Mouse (Mus musculus) midbrain, postnatal 0 days (tissue): Measurements from ENCODE around the gene Rasal1. TPM values are rescaled to one million over a fixed set of nuclear protein-coding genes. Genes with fewer than 3 reads are reported as not detected.

Experiments
- ATAC-seq: fragments of 200-750 bp; cut with Nextera tagmentation; 2 replicates; pipeline ENCODE4 v1.8.0; 2017; ENCODE audit warnings: moderate number of reproducible peaks, mild to moderate bottlenecking, moderate TSS enrichment, moderate library complexity; ENCODE audit not compliant: low FRiP score
- DNase-seq: peaks from one replicate; pipeline ENCODE4 v3.0.0-alpha.2; 2015; ENCODE audit warnings: low spot score
- H3K27ac ChIP-seq: fragments of 300-500 bp; sonication (generic); 2 replicates; pipeline ENCODE4 v1.5.1; 2014; ENCODE audit warnings: low read depth, mild to moderate bottlenecking, low read length, mixed read lengths
- H3K27me3 ChIP-seq: fragments of 300-500 bp; sonication (generic); 2 replicates; pipeline ENCODE4 v1.6.1; 2014; ENCODE audit warnings: low read length, control low read depth, mixed read lengths; ENCODE audit not compliant: insufficient read depth
- H3K36me3 ChIP-seq: fragments of 300-500 bp; sonication (generic); 2 replicates; pipeline ENCODE4 v1.6.1; 2014; ENCODE audit warnings: low read length, control low read depth, mixed read lengths; ENCODE audit not compliant: insufficient read depth
- H3K4me1 ChIP-seq: fragments of 300-500 bp; sonication (generic); 2 replicates; pipeline ENCODE4 v1.6.1; 2014; ENCODE audit warnings: mild to moderate bottlenecking, control low read depth, antibody characterized with exemption, low read length, mixed read lengths; ENCODE audit not compliant: insufficient read depth
- H3K4me2 ChIP-seq: fragments of 300-500 bp; sonication (generic); 2 replicates; pipeline ENCODE4 v1.6.1; 2014; ENCODE audit warnings: low read depth, mild to moderate bottlenecking, low read length, mixed read lengths; ENCODE audit not compliant: poor library complexity, severe bottlenecking
- H3K4me3 ChIP-seq: fragments of 300-500 bp; sonication (generic); 2 replicates; pipeline ENCODE4 v1.5.1; 2014; ENCODE audit warnings: low read depth, mild to moderate bottlenecking, low read length, moderate library complexity
- H3K9ac ChIP-seq: fragments of 300-500 bp; sonication (generic); replicated peaks from 2 replicates; pipeline ENCODE4 v1.6.1; 2014; ENCODE audit warnings: mild to moderate bottlenecking, low read length, moderate library complexity, mixed read lengths; ENCODE audit not compliant: poor library complexity, severe bottlenecking
- H3K9me3 ChIP-seq: fragments of 300-500 bp; sonication (generic); 2 replicates; pipeline ENCODE4 v1.6.1; 2016; ENCODE audit warnings: low read length, control low read depth
- CTCF ChIP-seq: IDR thresholded peaks from 2 replicates; pipeline ENCODE4 v1.5.1; 2016; ENCODE audit warnings: antibody characterized with exemption, mild to moderate bottlenecking
- WGBS: fragments of 180-500 bp; shearing (Covaris S2); extraction: QIAGEN DNeasy Blood & Tissue Kit; methylation state at CpG from one replicate; pipeline ENCODE4 v1.1.7; 2014; 5-methylcytosine and 5-hydroxymethylcytosine counted together
- polyA plus RNA-seq: library from polyadenylated mRNA; unstranded; fragments of >200 nt; fragmentation: Nextera tagmentation; extraction: Ambion mirVana; gene quantifications from 2 replicates; pipeline ENCODE4 v1.2.1, GENCODE M21; 2015
- total RNA-seq: library from RNA; depleted of rRNA; stranded (reverse); fragments of >200 nt; gene quantifications from 2 replicates; pipeline ENCODE4 v1.2.3, GENCODE M21; 2014

Rasal1 gene
- total and polyA plus RNA-seq, 2 experiments from 2014 or later, result 9.9 to 24.7 TPM

- 30% methylated on average over 19 of the region's 19 CpGs for WGBS
- H3K4me3 ChIP-seq, result no peak overlapping the region
- peaks cover 47% of the 10 kb centered on the region for H3K36me3 ChIP-seq
- DNase-seq, result no peak
- no peak overlapping the region for H3K27ac ChIP-seq
- no peak for TF ChIP-seq CTCF
- no peaks in the 10 kb centered on the region for H3K4me1 ChIP-seq
- no peaks in the 10 kb centered on the region for H3K9me3 ChIP-seq
- no peak overlapping the region for H3K9ac ChIP-seq
- no peak for ATAC-seq
- H3K4me2 ChIP-seq, result no peak overlapping the region
- H3K27me3 ChIP-seq, result no peaks in the 10 kb centered on the region
Measured at GRCm38 (mm10) chr5:120626399-120626798, 22.2 kb upstream of the Rasal1 start.

DNA sequence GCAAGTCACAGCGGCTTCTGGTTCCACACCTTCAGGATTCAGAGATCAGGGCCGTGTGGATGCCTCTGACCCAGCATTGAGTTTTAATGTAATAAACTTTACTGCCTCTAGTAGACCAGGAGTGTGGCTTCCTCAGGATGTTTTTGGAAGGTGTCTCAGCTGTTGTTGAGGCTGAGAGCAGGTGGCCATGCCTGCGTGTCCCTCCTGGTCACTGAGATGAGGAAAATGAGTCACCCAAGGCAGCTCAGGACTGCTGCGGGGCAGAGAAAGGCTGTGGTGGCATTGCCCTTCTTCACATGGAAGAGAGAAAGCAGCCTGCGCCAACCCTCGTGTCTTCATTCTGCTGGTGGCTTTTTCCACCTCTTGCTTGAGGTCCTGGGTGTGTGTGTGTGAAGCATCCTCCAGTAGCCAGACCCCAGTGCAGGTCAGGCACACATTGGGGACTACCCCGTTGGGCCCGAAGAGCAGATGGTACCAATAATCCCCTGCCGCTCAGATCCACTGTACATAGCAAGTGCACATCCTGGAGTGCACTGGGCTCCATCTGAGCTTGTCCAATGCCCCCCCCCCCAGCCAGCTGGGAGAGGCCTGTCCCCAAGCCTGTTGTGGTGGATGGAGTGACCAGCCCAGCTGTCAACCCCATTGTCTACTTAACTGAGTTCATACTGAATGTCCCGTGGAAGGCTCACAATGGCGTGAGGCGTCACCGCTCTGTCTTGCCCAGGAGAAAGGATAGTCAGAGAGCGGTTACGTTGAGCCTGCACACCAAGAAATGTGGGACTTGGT, 20.9 kb upstream of the Rasal1 start:
- no peaks in the 10 kb centered on the region for H3K4me1 ChIP-seq
- no peak for ATAC-seq
- DNase-seq, result no peak
- no peak overlapping the region for H3K27ac ChIP-seq
- 74% methylated on average over 15 of the region's 15 CpGs for WGBS
- no peaks in the 10 kb centered on the region for H3K27me3 ChIP-seq
- peaks cover 44% of the 10 kb centered on the region for H3K36me3 ChIP-seq
- H3K4me3 ChIP-seq, result no peak overlapping the region
- TF ChIP-seq CTCF, result no peak
- H3K4me2 ChIP-seq, result no peak overlapping the region
- H3K9ac ChIP-seq, result 0 out of 2 replicates have a peak overlapping the region, but pooled peaks have one; percentile 24
- H3K9me3 ChIP-seq, result no peaks in the 10 kb centered on the region

- DNase-seq, result no peak
- 69% methylated on average over 7 of the region's 7 CpGs for WGBS
- TF ChIP-seq CTCF, result no peak
Measured at GRCm38 (mm10) chr5:120628624-120629023, 20.0 kb upstream of the Rasal1 start.

DNA sequence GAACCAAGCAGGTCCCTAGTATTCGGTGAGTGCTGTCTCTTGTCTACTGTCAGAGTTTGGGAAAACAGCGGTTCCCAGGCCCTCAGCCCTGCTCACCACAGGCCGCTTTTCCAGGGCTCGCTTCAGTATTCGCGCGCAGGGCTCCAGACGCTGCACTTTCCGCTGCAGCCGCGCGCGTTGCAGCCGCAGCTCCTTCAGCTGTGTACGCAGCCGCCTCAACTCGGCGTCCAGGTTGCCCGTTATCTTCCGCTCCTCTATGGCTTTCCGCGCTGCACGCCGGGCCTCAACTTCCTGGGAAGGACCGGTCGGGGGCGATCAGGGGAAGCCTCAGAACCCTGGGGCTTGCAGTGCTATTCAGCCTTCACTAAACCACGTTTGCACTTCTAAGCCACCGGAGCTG, 17.5 kb upstream of the Rasal1 start:
- no peak for ATAC-seq
- Histone ChIP-seq H3K27me3 (no peaks in the 10 kb centered on the region), H3K9ac (0 out of 2 replicates have a peak overlapping the region, but pooled peaks have one; percentile 33), H3K27ac (no peak overlapping the region), H3K36me3 (peaks cover 15% of the 10 kb centered on the region), H3K4me2 (peak overlapping the region; percentile 49), H3K4me3 (0 out of 2 replicates have a peak overlapping the region, but pooled peaks have one; percentile 10), H3K4me1 (no peaks in the 10 kb centered on the region), H3K9me3 (no peaks in the 10 kb centered on the region)
- DNase-seq, result peak; percentile 29
- no peak for TF ChIP-seq CTCF
- 12% methylated on average over 29 of the region's 29 CpGs for WGBS

More at GRCm38 (mm10) chr5:120628624-120629023, 20.0 kb upstream of the Rasal1 start:
- Histone ChIP-seq H3K9ac (no peak overlapping the region), H3K27ac (no peak overlapping the region), H3K4me2 (no peak overlapping the region), H3K4me1 (no peaks in the 10 kb centered on the region), H3K27me3 (no peaks in the 10 kb centered on the region), H3K9me3 (no peaks in the 10 kb centered on the region), H3K4me3 (no peak overlapping the region), H3K36me3 (peaks cover 38% of the 10 kb centered on the region)
- ATAC-seq, result no peak

GRCm38 (mm10) chr5:120631892-120632291, 16.7 kb upstream of the Rasal1 start:
- Histone ChIP-seq H3K27ac (no peak overlapping the region), H3K4me1 (no peaks in the 10 kb centered on the region), H3K9me3 (no peaks in the 10 kb centered on the region), H3K36me3 (peaks cover 12% of the 10 kb centered on the region), H3K4me3 (no peak overlapping the region), H3K4me2 (no peak overlapping the region), H3K9ac (no peak overlapping the region), H3K27me3 (no peaks in the 10 kb centered on the region)
- DNase-seq, result no peak
- no peak for ATAC-seq
- WGBS, result 91% methylated on average over 5 of the region's 5 CpGs
- peak; percentile 52 for TF ChIP-seq CTCF

GRCm38 (mm10) chr5:120634131-120634530, 14.5 kb upstream of the Rasal1 start, which contains the start of gene Cfap73:
TSS of gene Cfap73 (minus strand) at chr5:120634235.
- no peaks in the 10 kb centered on the region for H3K27me3 ChIP-seq
- no peaks in the 10 kb centered on the region for H3K36me3 ChIP-seq
- ATAC-seq (no peak), DNase-seq (no peak)
- H3K4me2 ChIP-seq, result no peak within 1 kb of the TSS
- no peak within 1 kb of the TSS for H3K4me3 ChIP-seq
- no peaks in the 10 kb centered on the region for H3K4me1 ChIP-seq
- H3K9ac ChIP-seq, result no peak within 1 kb of the TSS
- H3K9me3 ChIP-seq, result no peaks in the 10 kb centered on the region
- WGBS, result 44% methylated on average over 9 of the region's 9 CpGs
- TF ChIP-seq CTCF, result no peak
- no peak within 1 kb of the TSS for H3K27ac ChIP-seq
